Mouse (Mus musculus) kidney, adult 2 months (tissue): Measurements from ENCODE around the gene Gpatch2l.

ENCODE experiments used
- CTCF ChIP-seq: fragments of 200-500 bp; conservative IDR thresholded peaks from 2 replicates; pipeline ENCODE4 v1.5.1; 2011; ENCODE audit warnings: low read depth, mild to moderate bottlenecking, control low read depth, low read length, moderate library complexity, mixed read lengths; ENCODE audit not compliant: insufficient read depth, insufficient read length
- POLR2A ChIP-seq: fragments of 200-500 bp; IDR thresholded peaks from one replicate; pipeline ENCODE4 v1.6.1; 2011; ENCODE audit warnings: low read depth, low read length, control low read depth

GRCm38 (mm10) chr12:86331248-86331647 is 89.6 kb downstream of the Gpatch2l start:
- no peak for TF ChIP-seq CTCF
- no peak for TF ChIP-seq POLR2A
